Mouse (Mus musculus): ENCODE data around the gene Rps28. TPM values are rescaled to one million over a fixed set of nuclear protein-coding genes. Genes with fewer than 3 reads are reported as not detected.

Gene Rps28
- polyA plus RNA-seq (2012; rRNA removed): 815 and 940 TPM in 2 replicates

DNA sequence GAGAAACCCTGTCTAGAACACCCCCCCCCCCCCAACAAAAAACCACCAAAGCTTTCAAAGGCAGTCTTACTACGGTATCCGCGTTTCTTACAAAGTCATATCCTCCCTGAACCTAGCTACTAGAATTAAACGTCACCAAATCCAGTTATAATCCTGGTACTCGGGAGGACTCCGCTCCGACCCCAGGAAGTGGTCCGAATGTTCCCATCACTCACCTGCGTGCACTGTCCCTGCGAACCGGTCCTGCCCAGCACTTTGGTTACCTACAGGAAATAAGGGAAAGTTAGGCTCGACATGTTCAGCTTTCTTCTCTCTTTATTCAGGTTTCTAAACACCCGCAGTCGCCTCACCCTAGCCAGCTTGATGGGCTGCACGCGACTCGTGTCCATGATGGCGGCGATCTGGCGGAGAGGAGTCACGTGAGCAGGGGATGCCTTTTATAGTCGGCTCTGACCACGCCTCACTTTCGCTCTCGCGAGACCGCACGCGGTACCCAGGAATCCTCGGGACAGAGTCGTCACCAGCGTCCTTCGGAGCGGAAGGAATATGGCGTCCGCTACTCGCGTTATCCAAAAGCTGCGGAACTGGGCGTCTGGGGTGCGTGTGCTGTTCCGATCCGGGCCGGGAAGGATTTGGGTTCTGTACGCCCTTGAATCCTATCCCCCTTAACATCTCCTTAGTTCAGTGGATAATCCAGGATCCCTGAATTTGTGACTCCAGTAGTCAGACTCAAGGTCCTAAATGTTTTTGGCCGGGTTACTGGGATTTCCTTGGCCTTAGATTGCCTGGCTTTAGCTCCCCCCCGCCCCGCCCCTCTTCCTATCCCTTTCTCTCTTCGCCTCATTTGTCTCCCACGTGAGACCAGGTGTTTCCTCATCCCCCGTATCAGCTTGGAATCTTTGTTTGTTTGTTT is at the start of gene Rps28, which contains the start of gene Ndufa7:
Gene Rps28, minus strand, starts transcription at position 479 of the 913 bp plus-strand sequence.
Gene Ndufa7, plus strand, starts transcription at position 489 of the 913 bp plus-strand sequence.

DNA sequence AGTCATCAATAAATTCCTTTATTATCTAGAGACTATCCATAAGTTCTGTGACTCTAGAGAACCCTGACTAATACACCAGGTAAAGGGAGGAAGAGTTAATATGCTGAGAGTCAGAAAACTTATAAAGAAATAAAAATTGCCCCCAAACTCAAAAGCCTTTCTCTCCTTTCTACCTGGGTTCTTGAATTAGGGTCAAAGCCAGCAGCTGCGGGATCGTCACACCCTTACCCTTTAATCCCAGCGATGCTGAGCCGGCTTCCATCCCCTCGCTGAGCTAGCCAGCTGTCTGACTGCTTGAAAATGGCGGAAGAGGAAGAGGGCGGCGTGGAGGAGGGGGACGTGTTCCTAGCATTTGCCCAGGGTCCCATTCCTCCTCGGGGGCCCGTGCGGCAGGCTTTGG is 49.2 kb upstream of the Rps28 start, which contains the start of gene Gm7029:
Gene Gm7029, plus strand, starts transcription at position 301 of the 400 bp plus-strand sequence.

DNA sequence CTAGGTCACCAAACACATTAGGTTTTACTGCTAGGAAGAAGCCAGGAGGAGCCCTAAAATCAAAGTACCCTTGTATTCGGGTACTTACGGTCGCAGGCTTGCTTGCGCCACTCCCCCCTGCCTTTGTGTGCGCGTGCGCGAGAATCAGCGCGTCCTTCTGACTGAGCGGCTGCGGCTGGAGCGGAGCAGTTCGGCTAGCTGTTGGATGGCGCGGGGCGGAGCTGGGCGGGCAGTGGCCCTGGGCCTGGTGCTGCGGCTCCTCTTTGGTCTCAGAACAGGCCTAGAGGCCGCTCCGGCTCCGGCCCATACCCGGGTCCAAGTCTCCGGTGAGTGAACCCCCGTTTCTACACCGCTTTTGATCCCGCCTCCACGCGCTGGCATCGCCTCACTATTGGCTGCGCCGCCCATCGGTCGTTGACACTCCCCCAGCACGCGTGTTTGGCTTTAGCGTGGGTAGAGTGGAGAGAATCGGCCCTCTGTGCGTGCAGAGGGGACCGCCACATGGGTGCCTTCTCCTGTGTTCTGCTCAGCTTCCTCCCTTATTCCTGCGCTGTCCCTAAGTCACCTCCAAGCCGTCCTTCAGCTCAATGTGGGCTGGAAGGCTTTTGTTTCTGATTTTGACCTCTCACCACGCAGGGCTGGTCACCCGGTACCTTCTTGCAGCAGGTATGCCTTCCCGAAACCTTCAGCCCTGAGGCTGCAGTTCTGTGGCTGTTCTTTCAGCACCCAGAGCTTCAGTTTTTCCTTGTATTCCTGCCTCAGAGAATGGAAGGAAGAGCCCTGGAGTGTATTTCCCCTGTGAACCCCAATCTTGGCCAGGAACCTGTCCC is 18.8 kb upstream of the Rps28 start, which contains the start of gene Cd320:
Gene Cd320, plus strand, starts transcription at position 126 of the 830 bp plus-strand sequence.

GRCm38 (mm10) chr17:33810334-33811141 is 13.8 kb downstream of the Rps28 start, which contains the start of gene Kank3:
Gene Kank3, plus strand, starts transcription at chr17:33810519.

GRCm38 (mm10) chr17:33781124-33781977 is 43.0 kb downstream of the Rps28 start, which contains the start of gene Angptl4:
Gene Angptl4, minus strand, starts transcription at chr17:33781830.

Other genes starting within 250 kb of the Rps28 start
- 52.2 and 68.0 TPM in 2 replicates for gene Zfp414, start 195.5 kb downstream of the Rps28 start, polyA plus RNA-seq (2012; rRNA removed)
- gene Pram1, start 186.5 kb downstream of the Rps28 start, polyA plus RNA-seq (2012; rRNA removed): not detected in 2 replicates
- 78.7 and 84.2 TPM in 2 replicates for gene Hnrnpm, start 137.7 kb downstream of the Rps28 start, polyA plus RNA-seq (2012; rRNA removed)
- gene March2, start 105.9 kb downstream of the Rps28 start, polyA plus RNA-seq (2012; rRNA removed): 85.9 and 104 TPM in 2 replicates
- gene Rab11b, start 64.0 kb downstream of the Rps28 start, polyA plus RNA-seq (2012; rRNA removed): 299 and 329 TPM in 2 replicates
- 5.4 and 9.5 TPM in 2 replicates for gene Angptl4, start 42.7 kb downstream of the Rps28 start, polyA plus RNA-seq (2012; rRNA removed)
- 30.2 and 34.8 TPM in 2 replicates for gene Kank3, start 14.0 kb downstream of the Rps28 start, polyA plus RNA-seq (2012; rRNA removed)
- 580 and 659 TPM in 2 replicates for gene Ndufa7, start within 50 bp of the Rps28 start, polyA plus RNA-seq (2012; rRNA removed)
- gene Cd320, start 18.5 kb upstream of the Rps28 start, polyA plus RNA-seq (2012; rRNA removed): 61.8 and 108 TPM in 2 replicates
- gene Gm7029, start 49.3 kb upstream of the Rps28 start, polyA plus RNA-seq (2012; rRNA removed): not detected in 2 replicates
- gene Kifc1, start 66.1 kb upstream of the Rps28 start, polyA plus RNA-seq (2012; rRNA removed): 12.1 and 12.9 TPM in 2 replicates
- gene Platr17, start 80.6 kb upstream of the Rps28 start, polyA plus RNA-seq (2012; rRNA removed): not detected in 2 replicates
- 32.6 and 36.6 TPM in 2 replicates for gene Daxx, start 84.9 kb upstream of the Rps28 start, polyA plus RNA-seq (2012; rRNA removed)
- 244 and 249 TPM in 2 replicates for gene Tapbp, start 91.3 kb upstream of the Rps28 start, polyA plus RNA-seq (2012; rRNA removed)
- 97.9 and 111 TPM in 2 replicates for gene Zbtb22, start 91.3 kb upstream of the Rps28 start, polyA plus RNA-seq (2012; rRNA removed)
- 131 and 156 TPM in 2 replicates for gene Rgl2, start 105.0 kb upstream of the Rps28 start, polyA plus RNA-seq (2012; rRNA removed)
- gene Pfdn6, start 115.8 kb upstream of the Rps28 start, polyA plus RNA-seq (2012; rRNA removed): 18.8 and 21.1 TPM in 2 replicates
- 15.9 and 18.7 TPM in 2 replicates for gene Wdr46, start 116.1 kb upstream of the Rps28 start, polyA plus RNA-seq (2012; rRNA removed)
- 24.6 and 27.7 TPM in 2 replicates for gene B3galt4, start 126.9 kb upstream of the Rps28 start, polyA plus RNA-seq (2012; rRNA removed)
- 54.1 and 71.0 TPM in 2 replicates for gene Vps52, start 131.2 kb upstream of the Rps28 start, polyA plus RNA-seq (2012; rRNA removed)
- gene Rps18, start 131.4 kb upstream of the Rps28 start, polyA plus RNA-seq (2012; rRNA removed): 366 and 518 TPM in 2 replicates
- gene H2-K1, start 175.8 kb upstream of the Rps28 start, polyA plus RNA-seq (2012; rRNA removed): 2,709 and 3,111 TPM in 2 replicates
- 80.0 and 97.6 TPM in 2 replicates for gene Ring1, start 200.1 kb upstream of the Rps28 start, polyA plus RNA-seq (2012; rRNA removed)
- gene H2-Ke6, start 203.5 kb upstream of the Rps28 start, polyA plus RNA-seq (2012; rRNA removed): 114 and 160 TPM in 2 replicates
- 206 and 248 TPM in 2 replicates for gene Slc39a7, start 207.1 kb upstream of the Rps28 start, polyA plus RNA-seq (2012; rRNA removed)
- 83.2 and 89.6 TPM in 2 replicates for gene Rxrb, start 207.2 kb upstream of the Rps28 start, polyA plus RNA-seq (2012; rRNA removed)
- 1.3 and 1.8 TPM in 2 replicates for gene Col11a2, start 214.9 kb upstream of the Rps28 start, polyA plus RNA-seq (2012; rRNA removed)